Mouse (Mus musculus) ES-CJ7 (cell line): Measurements from ENCODE around the gene Arid4a.
A peak's percentile ranks its signal among the peaks of the same experiment; 100 is the strongest.

Experiments
- DNase-seq: peaks from one replicate; pipeline ENCODE4 v3.0.0; 2011; ENCODE audit warnings: low read depth, low spot score

The Arid4a gene

DNA sequence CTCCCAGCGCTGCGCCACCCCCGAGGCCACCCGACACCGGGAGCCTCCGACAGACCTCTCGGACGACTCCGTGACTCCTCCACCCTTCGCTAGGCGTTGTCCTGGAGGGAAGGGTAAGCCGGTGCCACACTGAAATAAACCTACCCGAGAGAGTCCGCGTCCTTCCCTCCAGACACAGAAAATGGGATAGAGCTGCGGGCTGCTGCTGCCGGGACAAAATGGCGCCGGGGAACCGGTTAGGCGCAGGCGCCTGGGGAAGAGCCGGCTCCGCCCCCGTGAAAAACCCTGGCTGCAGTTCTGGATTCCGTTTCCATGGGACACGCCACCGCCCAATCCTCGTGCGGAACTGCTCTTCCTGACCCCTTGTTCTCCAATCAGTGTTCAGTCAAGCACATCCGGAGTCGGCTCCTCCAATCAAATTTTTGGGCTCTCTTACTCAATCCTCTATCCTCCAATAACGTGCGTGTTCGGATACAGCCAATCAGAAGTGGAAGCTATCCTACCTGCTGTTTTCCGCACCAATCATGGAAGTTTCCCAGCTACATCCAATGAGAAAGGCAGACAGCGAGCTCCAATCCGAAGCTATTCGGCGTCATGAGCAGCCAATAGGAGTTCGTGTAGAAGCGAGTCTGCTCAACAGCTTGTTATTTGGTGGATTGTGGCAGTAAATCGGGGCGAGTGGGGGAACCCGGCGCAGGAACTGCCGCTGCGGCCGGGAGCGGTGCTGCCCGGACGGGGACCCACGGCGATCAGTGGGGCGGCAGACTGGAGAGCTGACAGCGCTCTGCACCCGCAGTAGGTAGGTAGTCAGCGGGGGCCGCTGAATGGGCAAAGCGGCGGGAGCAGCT, at the start of gene Arid4a:
TSS of gene Arid4a (plus strand) at position 628 of the 848 bp plus-strand sequence.
- DNase-seq: peak; percentile 100

DNA sequence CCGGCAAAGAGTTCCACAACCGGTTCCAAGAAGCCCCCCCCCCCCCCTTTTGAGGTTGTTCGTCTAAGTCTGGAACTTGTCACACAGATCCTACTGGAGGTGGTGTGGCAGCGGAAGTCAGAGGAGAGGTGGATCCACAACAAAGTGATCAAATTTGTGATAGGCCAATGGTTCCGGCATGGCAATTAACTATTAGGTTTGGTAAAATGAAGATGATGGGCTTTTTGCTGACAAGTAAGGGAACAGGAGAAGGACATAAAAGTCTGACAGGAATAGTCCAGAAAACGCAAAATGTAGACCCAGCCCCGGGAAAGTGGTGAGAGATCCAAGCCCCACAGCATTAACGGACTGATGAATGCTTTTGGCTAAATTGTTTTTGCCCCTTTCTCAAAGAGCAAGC, 48.2 kb upstream of the Arid4a start:
- no peak for DNase-seq

DNA sequence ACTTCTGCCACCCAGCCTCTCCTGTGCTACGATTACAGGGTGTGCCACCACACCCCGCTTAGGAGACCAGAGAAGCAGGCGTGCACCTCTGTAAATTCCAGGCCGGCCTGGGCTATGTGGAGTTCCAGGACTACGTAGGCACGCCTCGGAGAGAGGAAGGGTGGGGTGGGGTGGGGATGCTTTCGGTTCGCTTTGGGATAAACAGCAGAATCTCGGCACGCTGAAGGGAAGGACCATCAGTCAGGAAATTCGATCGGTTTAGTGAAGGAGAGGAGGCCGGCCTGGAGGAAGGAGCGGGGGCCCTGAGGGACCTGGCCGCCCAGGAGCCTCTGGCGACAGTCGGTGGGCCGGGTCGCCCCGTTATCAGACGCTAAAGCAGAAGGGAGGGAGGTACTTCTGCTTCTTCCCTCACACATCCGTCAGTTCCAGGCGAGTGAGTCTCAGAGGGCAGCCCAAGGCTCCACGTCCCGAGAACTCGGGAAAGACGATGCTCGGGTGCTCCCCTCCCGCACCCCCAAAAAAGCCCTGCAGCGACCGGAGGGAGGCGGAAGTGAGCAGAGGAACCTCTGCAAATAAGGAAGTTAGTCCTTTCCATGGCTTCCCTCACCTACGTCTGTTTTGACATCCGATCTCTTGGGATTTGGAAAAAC, 47.5 kb upstream of the Arid4a start:
- DNase-seq: peak; percentile 84

DNA sequence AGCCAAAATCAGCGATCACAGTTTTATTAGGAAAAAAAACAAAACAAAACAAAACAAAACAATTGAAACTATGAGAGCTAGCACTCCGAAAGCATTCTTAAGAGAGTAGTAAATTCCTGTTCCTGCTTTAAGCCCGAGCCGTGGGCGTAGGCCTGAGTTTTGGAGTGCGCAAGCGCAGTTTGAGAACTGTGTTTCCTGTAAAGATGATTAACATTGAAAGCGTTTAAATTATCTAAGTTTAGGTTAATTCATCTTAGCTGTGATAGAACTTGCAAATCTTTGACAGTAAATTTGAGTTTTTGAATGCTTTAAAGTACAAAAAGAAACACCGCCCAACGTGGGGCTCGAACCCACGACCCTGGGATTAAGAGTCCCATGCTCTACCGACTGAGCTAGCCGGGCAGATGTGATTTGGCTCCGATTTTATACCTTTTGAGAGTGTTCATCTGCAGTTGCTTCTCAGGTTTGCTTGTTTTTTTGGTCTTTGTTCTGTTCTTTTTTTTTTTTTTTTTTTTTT, 46.9 kb upstream of the Arid4a start:
- peak; percentile 87 for DNase-seq

GRCm38 (mm10) chr12:70969485-70970184, 46.2 kb upstream of the Arid4a start:
- DNase-seq: peak; percentile 94

DNA sequence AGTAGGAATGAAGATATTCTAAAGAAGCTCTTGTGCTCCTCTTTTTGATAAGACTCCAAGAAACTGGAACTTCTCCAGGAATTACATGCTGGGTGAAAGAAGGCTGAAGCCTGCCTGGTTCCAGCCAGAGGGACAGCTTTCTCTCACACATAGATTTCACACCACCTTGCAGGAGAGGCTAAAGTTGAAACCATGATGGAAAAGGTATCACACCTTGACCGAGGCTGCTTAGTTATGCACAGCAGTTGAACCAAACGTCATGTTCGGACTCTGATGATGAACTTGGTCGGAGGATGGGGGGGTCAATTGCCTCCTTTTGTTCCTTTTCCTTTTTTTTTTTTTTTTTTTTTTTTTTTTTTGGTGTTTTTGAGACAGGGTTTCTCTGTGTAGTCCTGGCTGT, 42.0 kb upstream of the Arid4a start:
- DNase-seq: peak; percentile 39

DNA sequence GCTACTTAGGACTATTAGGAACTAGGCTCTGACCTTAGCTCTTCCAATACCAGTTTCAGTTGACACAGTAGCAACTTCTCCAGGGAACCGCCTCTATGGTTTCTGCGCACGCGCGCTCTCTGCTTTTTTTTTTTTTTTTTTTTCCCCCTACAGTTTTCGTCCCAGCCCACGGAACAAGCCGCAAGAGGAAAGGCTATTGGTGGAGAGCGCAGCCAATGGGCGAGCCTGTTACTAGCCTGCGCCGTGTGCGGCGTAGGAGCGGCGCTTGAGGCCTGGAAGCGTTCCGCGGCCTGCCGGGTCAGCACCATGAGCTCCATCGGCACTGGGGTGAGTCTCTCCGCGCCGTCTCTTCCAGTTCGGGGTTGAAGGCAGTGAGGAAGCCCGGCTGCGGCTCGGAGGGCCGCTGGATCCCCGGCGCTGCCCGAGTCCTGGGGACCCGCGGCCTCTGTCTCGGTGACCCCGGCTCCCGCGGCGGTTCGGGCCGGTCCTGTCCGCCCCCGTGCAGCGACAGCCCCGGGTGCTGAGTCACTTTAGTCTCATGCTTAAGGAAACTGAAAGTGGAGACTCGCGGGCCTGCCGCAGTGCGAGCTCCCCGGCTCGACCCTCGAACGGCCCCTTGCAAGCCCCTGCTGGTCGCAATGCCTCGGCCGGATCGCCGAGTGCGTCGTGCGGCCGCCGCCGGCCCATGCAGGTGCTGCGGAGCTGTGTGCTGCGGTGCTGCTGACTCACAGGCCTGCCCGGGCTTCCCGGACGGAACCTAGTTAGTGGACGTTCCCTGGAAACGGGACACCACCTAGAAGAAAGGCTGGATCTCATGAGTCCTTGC, 41.1 kb upstream of the Arid4a start, which contains the start of gene Psma3:
TSS of gene Psma3 (plus strand) at position 181 of the 826 bp plus-strand sequence.
- peak; percentile 96 for DNase-seq

- DNase-seq: peak; percentile 31
Measured at GRCm38 (mm10) chr12:70975406-70975805, 40.4 kb upstream of the Arid4a start.

DNA sequence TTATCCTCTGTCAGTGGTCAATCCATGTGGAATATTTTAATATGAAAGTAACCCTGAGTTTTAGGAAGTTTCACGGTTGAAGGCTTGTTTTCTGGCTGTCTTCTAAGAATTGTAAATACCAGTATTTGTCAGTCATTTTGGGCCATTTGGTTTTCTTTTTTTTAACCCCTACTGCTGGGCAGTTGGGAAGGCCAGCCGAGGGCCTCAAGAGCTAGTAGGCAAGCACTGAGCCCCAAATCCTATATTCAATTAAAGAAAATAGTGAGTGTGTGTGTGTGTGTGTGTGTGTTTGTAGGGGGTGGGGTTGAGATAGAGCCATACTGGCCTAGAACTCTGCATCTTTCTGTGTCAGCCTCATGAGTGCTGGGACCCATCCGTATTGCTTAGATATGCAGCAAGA, 39.9 kb upstream of the Arid4a start:
- DNase-seq: no peak

GRCm38 (mm10) chr12:70978345-70978744, 37.4 kb upstream of the Arid4a start:
- no peak for DNase-seq

- DNase-seq: no peak
Measured at GRCm38 (mm10) chr12:70984855-70985550, 30.8 kb upstream of the Arid4a start.

DNA sequence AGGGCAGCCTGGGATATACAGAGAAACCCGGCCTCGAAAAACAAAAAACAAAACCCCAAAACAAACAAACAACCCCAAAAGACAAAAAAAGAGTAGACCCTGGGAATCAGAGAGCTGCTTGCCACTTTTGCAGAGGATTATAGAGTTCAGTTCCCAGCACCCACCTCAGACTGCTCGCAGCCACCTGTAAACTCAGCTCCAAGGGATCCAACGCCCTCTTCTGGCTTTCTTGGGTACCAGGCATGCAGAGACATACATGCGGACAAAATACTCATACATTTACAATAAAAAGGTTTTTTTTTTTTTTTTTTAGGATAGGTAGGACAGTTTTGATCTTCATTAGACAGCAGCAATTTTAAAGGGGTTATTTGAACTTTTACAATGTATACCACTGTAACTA, 18.6 kb upstream of the Arid4a start:
- DNase-seq: peak; percentile 60

- no peak for DNase-seq
Measured at GRCm38 (mm10) chr12:70999423-70999903, 16.3 kb upstream of the Arid4a start.

- no peak for DNase-seq
Measured at GRCm38 (mm10) chr12:71000344-71000743, 15.4 kb upstream of the Arid4a start.

DNA sequence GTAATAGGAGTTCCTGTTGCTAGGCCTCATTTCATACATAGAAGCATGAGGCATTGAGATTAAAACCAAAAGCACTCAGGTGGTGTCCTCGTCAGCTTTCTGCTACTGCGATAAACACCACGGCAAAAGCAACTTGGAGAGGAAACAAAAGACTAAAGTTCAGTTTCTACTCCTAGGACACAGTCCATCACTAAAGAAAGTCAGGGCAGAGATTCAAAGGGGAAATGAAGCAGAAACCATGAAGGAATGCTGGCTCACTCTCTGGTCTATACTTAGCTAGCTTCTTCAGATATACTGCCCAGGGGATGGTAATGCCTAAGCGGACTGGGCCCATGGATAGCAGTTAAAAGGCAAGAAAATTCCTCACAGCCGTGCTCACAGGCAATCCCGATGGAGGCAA, 14.3 kb upstream of the Arid4a start:
- DNase-seq: no peak

- peak; percentile 72 for DNase-seq
Measured at GRCm38 (mm10) chr12:71003760-71004426, 11.9 kb upstream of the Arid4a start.

DNA sequence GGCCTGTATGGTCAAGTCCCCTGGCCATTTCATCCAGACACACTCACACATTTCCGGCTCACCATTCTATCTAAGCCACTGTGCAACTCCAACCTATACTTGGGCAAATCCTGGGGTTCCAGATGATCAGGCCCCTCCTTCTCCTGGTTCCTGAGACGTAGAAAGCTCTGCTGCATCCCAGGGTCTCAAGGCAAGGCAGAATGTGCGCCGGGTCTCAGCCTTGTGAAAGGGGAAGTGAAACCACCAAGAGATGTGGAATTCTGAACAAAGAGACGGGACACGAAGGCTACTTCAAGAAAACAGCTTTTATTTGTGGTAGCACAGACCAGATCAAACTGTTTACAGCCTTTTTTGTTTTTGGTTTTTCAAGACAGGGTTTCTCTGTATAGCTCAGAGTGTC, 9.6 kb upstream of the Arid4a start:
- DNase-seq: no peak

DNA sequence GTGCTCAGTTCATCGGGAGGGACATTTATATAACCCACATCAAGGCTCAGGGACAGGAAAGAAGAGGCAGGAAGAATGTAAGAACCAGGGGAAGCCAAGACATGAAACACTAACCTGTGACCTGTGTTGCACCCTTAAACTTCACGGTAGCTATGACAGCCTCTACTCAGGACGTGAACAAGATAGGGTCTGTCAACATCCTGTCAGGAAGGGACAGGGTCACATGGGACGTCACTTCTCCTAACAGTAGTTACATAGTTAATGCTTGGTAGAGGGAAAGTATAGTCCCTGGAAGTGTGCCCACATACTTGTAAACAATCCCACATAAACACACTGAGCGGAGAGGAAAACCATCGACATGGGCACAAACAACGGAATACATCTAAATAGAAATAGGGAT, 8.9 kb upstream of the Arid4a start:
- DNase-seq: no peak

DNA sequence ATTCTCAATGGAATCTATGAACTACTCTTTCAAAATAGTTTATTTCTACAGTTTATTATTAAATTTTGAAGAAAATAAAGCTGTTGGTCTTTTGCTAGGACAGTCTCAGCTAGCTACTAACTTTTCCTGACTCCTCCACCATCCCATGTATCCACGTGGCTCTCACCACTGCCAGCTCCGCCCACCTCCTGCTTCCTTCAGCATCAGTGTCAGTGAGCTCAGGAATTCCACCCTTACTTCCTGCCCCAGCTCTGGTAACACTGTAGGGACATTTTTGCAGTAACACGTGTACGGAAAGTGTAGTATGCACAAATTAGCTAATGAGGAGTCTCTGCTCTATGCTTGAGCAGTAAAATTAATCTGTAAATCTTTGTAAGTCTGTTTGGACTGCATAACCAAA, 6.0 kb upstream of the Arid4a start:
- DNase-seq: peak; percentile 64

DNA sequence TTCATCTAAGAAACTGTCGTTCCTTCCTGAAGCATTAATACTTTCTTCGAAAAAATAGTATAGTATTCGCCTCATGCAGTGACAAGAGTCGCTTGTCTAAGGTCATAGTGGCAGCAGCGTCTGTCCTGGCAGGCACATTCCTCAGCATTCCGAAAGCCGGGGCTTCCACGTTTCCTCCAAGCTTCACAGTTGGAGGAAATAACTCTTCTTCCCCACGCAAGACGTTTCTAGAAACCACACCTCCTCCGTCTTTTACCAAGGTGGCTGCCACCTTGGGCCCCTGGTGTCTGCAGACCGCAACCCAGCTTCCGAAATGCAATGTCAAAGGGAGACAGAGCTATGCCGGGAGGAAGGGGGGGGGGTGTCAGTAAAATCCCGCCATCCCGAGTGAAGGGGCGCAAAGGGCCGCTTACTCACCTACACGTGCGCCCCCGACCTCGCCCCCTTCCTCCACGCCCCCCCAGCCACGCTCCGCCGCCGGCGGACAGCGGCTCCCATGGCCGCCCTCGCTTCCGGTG, 886 bp upstream of the Arid4a start:
- peak; percentile 52 for DNase-seq
